Mouse (Mus musculus): ENCODE results near the gene Stambpl1.

Stambpl1 gene

GRCm38 (mm10) chr19:34287656-34288415, 95.8 kb downstream of the Stambpl1 start:
- DNase-seq = no peak

- no peak for DNase-seq
Observed at GRCm38 (mm10) chr19:34288696-34289095, 96.7 kb downstream of the Stambpl1 start.

Measured in cerebellum, adult 18-20 months (tissue).